Mouse (Mus musculus) neural tube, embryonic 13.5 days (tissue): ENCODE data around the gene Dedd2. TPM values are rescaled to one million over a fixed set of nuclear protein-coding genes. Genes with fewer than 3 reads are reported as not detected.

Source experiments
- ATAC-seq: fragments of 200-750 bp; cut with Nextera tagmentation; 2 replicates; pipeline ENCODE4 v1.8.0; 2017; ENCODE audit warnings: low read depth, mild to moderate bottlenecking, moderate TSS enrichment, moderate library complexity
- H3K27ac ChIP-seq: fragments of 300-500 bp; sonication (generic); replicated peaks from 2 replicates; pipeline ENCODE4 v1.5.1; 2015; ENCODE audit warnings: moderate library complexity, mild to moderate bottlenecking, inconsistent platforms
- H3K27me3 ChIP-seq: fragments of 300-500 bp; sonication (generic); 2 replicates; pipeline ENCODE4 v1.6.1; 2015; ENCODE audit warnings: mild to moderate bottlenecking, inconsistent platforms
- H3K36me3 ChIP-seq: fragments of 300-500 bp; sonication (generic); 2 replicates; pipeline ENCODE4 v1.6.1; 2015; ENCODE audit warnings: mild to moderate bottlenecking, inconsistent platforms
- H3K4me1 ChIP-seq: fragments of 300-500 bp; sonication (generic); replicated peaks from 2 replicates; pipeline ENCODE4 v1.6.1; 2015; ENCODE audit warnings: inconsistent platforms
- H3K4me2 ChIP-seq: fragments of 300-500 bp; sonication (generic); 2 replicates; pipeline ENCODE4 v1.6.1; 2015; ENCODE audit warnings: inconsistent platforms, mild to moderate bottlenecking, moderate library complexity
- H3K4me3 ChIP-seq: fragments of 300-500 bp; sonication (generic); 2 replicates; pipeline ENCODE4 v1.5.1; 2015; ENCODE audit warnings: mild to moderate bottlenecking, inconsistent platforms
- H3K9ac ChIP-seq: fragments of 300-500 bp; sonication (generic); 2 replicates; pipeline ENCODE4 v1.6.1; 2015; ENCODE audit warnings: moderate library complexity, mild to moderate bottlenecking, inconsistent platforms
- H3K9me3 ChIP-seq: fragments of 300-500 bp; sonication (generic); 2 replicates; pipeline ENCODE4 v1.6.1; 2016; ENCODE audit warnings: inconsistent platforms
- WGBS: fragments of 180-500 bp; shearing (Covaris S2); methylation state at CpG from one replicate; pipeline ENCODE4 v1.1.7; 2015; 5-methylcytosine and 5-hydroxymethylcytosine counted together
- polyA plus RNA-seq: library from polyadenylated mRNA; unstranded; fragments of >200 nt; fragmentation: Nextera tagmentation; extraction: Ambion mirVana; gene quantifications from 2 replicates; pipeline ENCODE4 v1.2.1, GENCODE M21; 2015

The Dedd2 gene
- polyA plus RNA-seq, 1 experiment from 2014 or later, result 17.7 TPM

GRCm38 (mm10) chr7:25206094-25206830 lies 14.2 kb downstream of the Dedd2 start:
- no peak overlapping the region for H3K27ac ChIP-seq
- no peaks in the 10 kb centered on the region for H3K4me1 ChIP-seq
- H3K9ac ChIP-seq, result no peak overlapping the region
- no peak for ATAC-seq
- no peaks in the 10 kb centered on the region for H3K9me3 ChIP-seq
- WGBS, result 91% methylated on average over 16 of the region's 16 CpGs
- no peak overlapping the region for H3K4me2 ChIP-seq
- H3K27me3 ChIP-seq, result no peaks in the 10 kb centered on the region
- no peak overlapping the region for H3K4me3 ChIP-seq
- peaks cover 90% of the 10 kb centered on the region for H3K36me3 ChIP-seq

- 86% methylated on average over 16 of the region's 16 CpGs for WGBS
- H3K4me2 ChIP-seq, result no peak overlapping the region
- peaks cover 85% of the 10 kb centered on the region for H3K36me3 ChIP-seq
- no peaks in the 10 kb centered on the region for H3K9me3 ChIP-seq
- no peak overlapping the region for H3K4me3 ChIP-seq
- H3K4me1 ChIP-seq, result no peaks in the 10 kb centered on the region
- no peak for ATAC-seq
- H3K27me3 ChIP-seq, result no peaks in the 10 kb centered on the region
- peak overlapping the region; percentile 13; the same call in 1 of the 2 replicates for H3K9ac ChIP-seq
- H3K27ac ChIP-seq, result no peak overlapping the region
Observed at GRCm38 (mm10) chr7:25205355-25206093, 14.9 kb downstream of the Dedd2 start.

GRCm38 (mm10) chr7:25203624-25204023 lies 16.8 kb downstream of the Dedd2 start:
- Histone ChIP-seq H3K4me3 (no peak overlapping the region), H3K27ac (no peak overlapping the region), H3K27me3 (no peaks in the 10 kb centered on the region), H3K4me2 (no peak overlapping the region), H3K9me3 (no peaks in the 10 kb centered on the region), H3K36me3 (peaks cover 73% of the 10 kb centered on the region), H3K9ac (no peak overlapping the region), H3K4me1 (no peaks in the 10 kb centered on the region)
- no peak for ATAC-seq
- 90% methylated on average over 19 of the region's 20 CpGs for WGBS

GRCm38 (mm10) chr7:25197384-25198018 lies 22.9 kb downstream of the Dedd2 start:
- Histone ChIP-seq H3K9ac (no peak overlapping the region), H3K27ac (no peak overlapping the region), H3K9me3 (no peaks in the 10 kb centered on the region), H3K27me3 (no peaks in the 10 kb centered on the region), H3K4me3 (no peak overlapping the region), H3K4me1 (no peaks in the 10 kb centered on the region), H3K36me3 (peaks cover 20% of the 10 kb centered on the region), H3K4me2 (no peak overlapping the region)
- 73% methylated on average over 10 of the region's 10 CpGs for WGBS
- ATAC-seq, result no peak

GRCm38 (mm10) chr7:25196107-25196506 lies 24.3 kb downstream of the Dedd2 start:
- 85% methylated on average over 9 of the region's 9 CpGs for WGBS
- H3K9me3 ChIP-seq, result no peaks in the 10 kb centered on the region
- H3K9ac ChIP-seq, result no peak overlapping the region
- ATAC-seq, result no peak
- no peaks in the 10 kb centered on the region for H3K27me3 ChIP-seq
- no peak overlapping the region for H3K27ac ChIP-seq
- peaks cover 6% of the 10 kb centered on the region for H3K36me3 ChIP-seq
- no peaks in the 10 kb centered on the region for H3K4me1 ChIP-seq
- no peak overlapping the region for H3K4me3 ChIP-seq
- no peak overlapping the region for H3K4me2 ChIP-seq

GRCm38 (mm10) chr7:25195148-25195547 lies 25.3 kb downstream of the Dedd2 start:
- Histone ChIP-seq H3K4me1 (no peaks in the 10 kb centered on the region), H3K27ac (no peak overlapping the region), H3K4me3 (no peak overlapping the region), H3K4me2 (no peak overlapping the region), H3K9ac (no peak overlapping the region), H3K9me3 (no peaks in the 10 kb centered on the region), H3K27me3 (no peaks in the 10 kb centered on the region), H3K36me3 (peaks cover 5% of the 10 kb centered on the region)
- 76% methylated on average over 3 of the region's 3 CpGs for WGBS
- ATAC-seq, result no peak

GRCm38 (mm10) chr7:25192110-25192509 lies 28.3 kb downstream of the Dedd2 start:
- Histone ChIP-seq H3K9me3 (no peaks in the 10 kb centered on the region), H3K27ac (no peak overlapping the region), H3K36me3 (no peaks in the 10 kb centered on the region), H3K4me2 (no peak overlapping the region), H3K27me3 (no peaks in the 10 kb centered on the region), H3K4me1 (no peaks in the 10 kb centered on the region), H3K9ac (no peak overlapping the region), H3K4me3 (no peak overlapping the region)
- no peak for ATAC-seq
- 74% methylated on average over 8 of the region's 8 CpGs for WGBS

- H3K4me1 ChIP-seq, result no peaks in the 10 kb centered on the region
- ATAC-seq, result no peak
- H3K4me2 ChIP-seq, result no peak overlapping the region
- H3K9ac ChIP-seq, result no peak overlapping the region
- no peak overlapping the region for H3K27ac ChIP-seq
- no peak overlapping the region for H3K4me3 ChIP-seq
- no peaks in the 10 kb centered on the region for H3K27me3 ChIP-seq
- 84% methylated on average over 11 of the region's 11 CpGs for WGBS
- no peaks in the 10 kb centered on the region for H3K9me3 ChIP-seq
- H3K36me3 ChIP-seq, result no peaks in the 10 kb centered on the region
Observed at GRCm38 (mm10) chr7:25190806-25191205, 29.6 kb downstream of the Dedd2 start.

GRCm38 (mm10) chr7:25187662-25188650 lies 32.5 kb downstream of the Dedd2 start:
- H3K4me2 ChIP-seq, result no peak overlapping the region
- WGBS, result 22% methylated on average over 21 of the region's 21 CpGs
- no peaks in the 10 kb centered on the region for H3K36me3 ChIP-seq
- no peaks in the 10 kb centered on the region for H3K4me1 ChIP-seq
- ATAC-seq, result peak; percentile 86
- no peaks in the 10 kb centered on the region for H3K9me3 ChIP-seq
- no peak overlapping the region for H3K4me3 ChIP-seq
- no peak overlapping the region for H3K9ac ChIP-seq
- peaks cover 10% of the 10 kb centered on the region for H3K27me3 ChIP-seq
- no peak overlapping the region for H3K27ac ChIP-seq

- Histone ChIP-seq H3K27ac (no peak overlapping the region), H3K4me1 (peaks cover 23% of the 10 kb centered on the region), H3K9me3 (no peaks in the 10 kb centered on the region), H3K9ac (no peak overlapping the region), H3K4me3 (no peak overlapping the region), H3K4me2 (no peak overlapping the region), H3K27me3 (peaks cover 36% of the 10 kb centered on the region), H3K36me3 (no peaks in the 10 kb centered on the region)
- ATAC-seq, result no peak
- 79% methylated on average over 6 of the region's 6 CpGs for WGBS
Observed at GRCm38 (mm10) chr7:25184091-25184490, 36.3 kb downstream of the Dedd2 start.

- WGBS, result 3% methylated on average over 21 of the region's 21 CpGs
- Histone ChIP-seq H3K9ac (peak overlapping the region; percentile 54), H3K27ac (no peak overlapping the region)
Observed at GRCm38 (mm10) chr7:25181814-25182213, 38.6 kb downstream of the Dedd2 start.

More at GRCm38 (mm10) chr7:25181814-25182213, 38.6 kb downstream of the Dedd2 start:
- peaks cover 41% of the 10 kb centered on the region for H3K4me1 ChIP-seq
- H3K4me3 ChIP-seq, result peak overlapping the region; percentile 26
- no peaks in the 10 kb centered on the region for H3K9me3 ChIP-seq
- peaks cover 46% of the 10 kb centered on the region for H3K27me3 ChIP-seq
- peak overlapping the region; percentile 76 for H3K4me2 ChIP-seq
- H3K36me3 ChIP-seq, result no peaks in the 10 kb centered on the region
- ATAC-seq, result no peak
